Mouse (Mus musculus) adrenal gland, adult (tissue): Measurements from ENCODE around the gene Rer1.

ENCODE experiments used
- DNase-seq, 2 experiments: peaks; one replicate each; pipeline ENCODE4 v3.0.0; 2022 to 2023; ENCODE audit warnings: low spot score in 1 of 2; ENCODE audit not compliant: inconsistent age in 2 of 2

Rer1 gene

DNA sequence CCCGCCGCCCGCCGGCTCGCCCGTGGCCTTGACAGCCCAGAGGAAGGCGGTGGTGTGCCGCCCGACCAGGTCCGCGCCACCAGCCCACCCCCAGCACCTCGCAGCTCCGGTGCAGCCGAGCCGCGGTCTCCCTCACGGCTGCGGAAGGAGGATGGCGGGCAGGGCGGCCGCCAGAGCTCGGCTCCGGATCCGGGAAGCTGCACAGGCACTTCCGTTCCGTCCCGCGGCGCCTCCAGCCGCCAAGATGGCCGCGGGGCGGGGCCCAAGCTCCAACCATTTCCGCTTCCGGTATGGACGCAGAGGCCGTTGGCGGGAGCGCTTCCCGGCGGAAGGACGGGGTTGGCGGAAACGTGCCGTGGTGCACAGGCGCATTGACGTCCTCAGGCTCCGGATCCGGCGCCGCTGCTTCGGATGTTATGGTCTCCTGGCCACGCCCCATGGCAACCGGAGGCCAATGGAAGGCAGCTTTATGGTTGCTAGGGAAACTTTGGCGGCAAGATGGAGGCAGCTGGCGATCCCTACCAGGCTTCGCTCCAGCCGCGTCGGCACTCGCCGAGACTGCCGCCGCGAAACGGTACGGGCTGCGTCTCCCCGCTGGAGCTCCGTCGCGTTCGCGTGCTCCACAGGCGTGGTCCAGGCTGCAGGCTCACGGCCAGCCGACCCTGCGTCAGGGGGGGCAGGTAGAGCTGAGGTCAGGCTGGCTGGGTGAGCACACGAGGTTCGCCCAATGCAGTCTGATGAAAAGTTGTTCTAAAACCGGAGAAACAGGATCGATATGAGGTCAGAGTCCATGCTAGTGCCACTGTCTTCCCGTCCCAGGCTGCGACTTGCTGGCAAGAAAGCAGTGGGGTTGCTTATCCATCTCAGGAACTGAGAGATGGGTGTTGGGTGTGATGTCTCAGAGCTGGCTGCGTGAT lies at the start of gene Rer1, which contains the start of gene Morn1:
TSS of gene Rer1 (minus strand) at position 275 of the 917 bp plus-strand sequence.
TSS of gene Morn1 (plus strand) at position 470 of the 917 bp plus-strand sequence.
- DNase-seq: peak; percentile 100

- no peak for DNase-seq
Observed at GRCm38 (mm10) chr4:155134686-155135172, 48.5 kb upstream of the Rer1 start.

- peak; percentile 55 to 74 for DNase-seq
Observed at GRCm38 (mm10) chr4:155133658-155134417, 47.7 kb upstream of the Rer1 start.

GRCm38 (mm10) chr4:155133188-155133587 lies 47.0 kb upstream of the Rer1 start:
- DNase-seq: no peak

DNA sequence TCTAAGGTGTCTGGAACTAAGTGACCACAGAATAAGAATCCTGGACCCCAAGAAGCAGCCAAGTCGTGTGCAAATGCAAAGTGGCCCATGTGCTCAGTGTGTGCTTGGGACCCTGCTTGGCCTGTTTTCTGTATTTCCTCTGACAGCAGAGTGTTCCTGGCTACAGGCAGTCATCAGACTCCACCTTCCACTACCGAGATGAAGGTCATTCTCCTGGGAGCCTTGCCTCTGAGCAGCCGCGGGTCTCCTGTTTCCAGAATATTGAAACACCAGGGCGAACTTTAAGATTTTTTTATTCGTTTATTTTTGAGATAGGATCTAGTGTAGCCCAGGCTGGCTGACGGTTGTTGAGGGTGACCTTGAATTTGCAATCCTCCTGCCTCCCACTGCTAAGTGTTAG lies 44.4 kb upstream of the Rer1 start:
- peak; percentile 64 to 84 for DNase-seq

DNA sequence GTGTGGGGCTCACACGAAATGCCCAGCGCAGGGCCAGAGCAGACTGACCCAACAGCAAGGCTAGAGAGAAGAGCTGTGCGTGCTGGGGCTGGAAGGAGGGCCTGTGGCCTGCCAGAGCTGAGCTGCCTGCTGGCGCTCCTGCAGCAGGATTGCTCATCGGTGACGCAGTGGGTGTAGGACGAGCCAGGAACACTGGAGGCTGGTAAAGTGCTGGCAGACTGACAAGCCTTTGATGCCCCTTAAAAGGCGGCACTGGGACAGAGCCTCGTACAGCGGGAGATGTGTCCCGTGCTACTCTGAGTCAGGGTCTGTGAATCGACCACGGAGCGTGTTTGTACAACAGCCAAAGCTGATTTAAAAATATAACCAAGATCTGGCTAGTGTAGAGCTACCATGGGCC lies 43.8 kb upstream of the Rer1 start:
- DNase-seq: peak; percentile 97

GRCm38 (mm10) chr4:155129132-155129917 lies 43.1 kb upstream of the Rer1 start:
- DNase-seq: peak; percentile 67 to 81

DNA sequence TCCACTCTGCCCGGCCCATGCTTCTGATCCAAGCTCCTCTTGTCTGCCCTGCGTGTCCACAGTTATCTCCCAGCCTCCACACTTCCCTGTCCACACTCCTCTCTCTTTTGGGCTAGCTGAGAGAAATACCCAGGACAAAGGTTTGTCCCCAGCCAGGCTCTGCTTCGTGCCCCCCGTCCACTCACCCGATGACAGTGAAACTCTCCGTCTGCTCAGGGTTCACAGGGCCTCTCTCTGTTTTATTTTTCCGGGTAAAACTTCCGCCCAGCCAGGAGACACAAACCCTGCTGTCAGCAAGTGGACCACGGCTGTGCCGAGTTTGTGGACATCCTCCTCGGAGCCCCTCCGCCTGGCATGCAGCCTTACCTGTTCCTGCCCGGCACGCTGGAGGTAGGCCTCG lies 42.2 kb upstream of the Rer1 start:
- no peak for DNase-seq

- no peak for DNase-seq
Observed at GRCm38 (mm10) chr4:155126602-155127372, 40.6 kb upstream of the Rer1 start.

GRCm38 (mm10) chr4:155126194-155126593 lies 40.0 kb upstream of the Rer1 start:
- DNase-seq: no peak

DNA sequence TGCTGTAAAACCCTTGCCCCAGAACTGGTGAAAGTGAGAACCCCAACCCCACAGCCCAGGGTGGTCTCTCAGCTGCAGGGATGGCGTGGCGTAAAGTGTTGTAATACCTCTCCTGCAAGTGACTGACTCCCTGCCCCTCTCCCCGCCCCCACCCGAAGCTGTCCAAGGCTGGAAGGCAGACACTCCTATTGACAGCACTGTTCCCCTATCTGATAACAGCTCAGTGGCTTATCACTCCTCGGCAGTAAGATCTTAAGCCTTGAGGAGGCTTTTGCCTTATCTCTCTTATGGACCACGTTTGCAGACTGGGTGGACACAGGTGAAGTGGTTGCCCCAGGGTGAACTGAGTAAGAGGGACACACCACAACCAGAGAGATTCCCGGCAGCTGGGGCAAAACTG lies 39.1 kb upstream of the Rer1 start:
- DNase-seq: no peak

GRCm38 (mm10) chr4:155123868-155124534 lies 37.8 kb upstream of the Rer1 start:
- DNase-seq: no peak

DNA sequence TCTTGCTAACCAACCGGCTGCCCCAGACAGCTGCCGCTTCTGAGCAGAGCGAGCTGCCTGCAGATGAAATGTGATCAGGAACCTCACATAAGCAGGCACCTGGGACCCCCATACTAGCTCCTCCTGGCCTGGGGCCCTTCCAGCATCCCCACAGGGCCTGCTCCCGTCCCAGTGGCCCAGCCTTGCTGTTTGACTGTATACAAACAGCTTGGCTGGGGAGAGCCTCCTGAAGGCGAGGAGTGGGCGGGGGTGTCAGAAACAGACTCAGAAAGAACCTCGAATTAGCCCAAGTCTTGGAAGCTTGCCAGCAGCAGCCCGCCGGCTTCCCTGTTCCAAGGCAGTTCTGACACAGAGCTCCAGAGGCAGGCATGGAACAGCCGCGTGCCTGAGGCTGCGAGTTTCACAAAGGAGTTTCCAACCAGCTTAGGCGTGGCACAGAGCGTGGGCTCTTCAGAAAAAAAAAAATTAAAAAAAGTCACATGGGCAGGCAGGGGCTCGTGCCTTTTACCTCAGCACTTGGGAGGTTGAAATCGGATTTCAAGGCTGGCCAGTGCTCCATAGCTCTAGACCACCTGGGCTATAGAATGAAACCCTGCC lies 36.4 kb upstream of the Rer1 start:
- peak; percentile 76 to 86 for DNase-seq

GRCm38 (mm10) chr4:155121915-155122443 lies 35.8 kb upstream of the Rer1 start:
- DNase-seq: peak; percentile 49 to 83

GRCm38 (mm10) chr4:155121222-155121621 lies 35.0 kb upstream of the Rer1 start:
- peak in 1 of 2 experiments; percentile 67 for DNase-seq

DNA sequence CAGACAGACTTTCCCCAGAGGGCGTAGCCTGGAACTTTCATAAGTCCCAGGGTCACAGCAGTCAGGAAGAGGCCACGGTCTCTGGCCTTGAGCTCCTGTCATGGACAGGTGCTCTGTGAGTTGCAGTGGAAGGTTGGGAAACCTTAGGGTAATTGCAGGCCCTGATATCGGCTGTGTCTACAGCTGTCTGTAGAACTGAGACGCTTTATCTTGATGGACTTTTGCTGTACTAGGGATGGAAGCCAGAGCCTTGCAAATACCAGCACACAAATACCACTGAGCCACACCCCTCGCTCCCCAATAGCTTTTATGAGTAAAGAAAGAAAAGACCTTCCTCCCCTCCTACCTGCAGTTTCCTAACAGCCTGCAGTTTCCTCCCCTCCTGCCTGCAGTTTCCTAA lies 34.4 kb upstream of the Rer1 start:
- no peak for DNase-seq

GRCm38 (mm10) chr4:155120038-155120437 lies 33.9 kb upstream of the Rer1 start:
- DNase-seq: peak in 1 of 2 experiments; percentile 76

DNA sequence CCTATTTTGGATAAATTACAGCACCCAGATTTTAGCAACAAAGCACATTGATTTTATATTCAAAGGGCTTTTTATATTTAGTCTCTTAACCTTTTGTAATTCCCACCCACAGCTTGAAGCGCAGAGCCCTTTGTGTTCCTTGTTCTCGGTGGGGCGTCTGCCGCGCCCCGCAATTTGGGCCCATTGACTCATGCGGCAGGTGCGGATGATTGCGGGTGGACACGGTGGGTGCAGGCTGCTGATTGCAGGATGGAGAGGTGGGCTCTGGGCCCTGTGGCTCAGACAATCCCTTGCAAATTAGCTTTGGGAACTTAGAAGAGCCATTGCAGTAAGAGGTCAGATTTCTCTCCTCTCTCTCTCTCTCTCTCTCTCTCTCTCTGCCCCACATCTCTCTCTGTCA lies 32.1 kb upstream of the Rer1 start:
- DNase-seq: no peak

GRCm38 (mm10) chr4:155117396-155117978 lies 31.3 kb upstream of the Rer1 start:
- peak; percentile 49 to 54 for DNase-seq
